Mouse (Mus musculus): ENCODE data around the gene Ifnlr1.
"Not testable (repeated sequence)": the region's sequence is repeated elsewhere in the genome, so short reads cannot be mapped to it uniquely, and the experiment has no call there.

Ifnlr1 gene

GRCm38 (mm10) chr4:135685906-135686567, at the start of gene Ifnlr1:
TSS of gene Ifnlr1 (plus strand) at chr4:135686287.
- peak; percentile 43 for DNase-seq (ENCODE audit: low read depth, low spot score)

GRCm38 (mm10) chr4:135641302-135642079, 44.6 kb upstream of the Ifnlr1 start:
- not testable (repeated sequence) for DNase-seq (ENCODE audit: low read depth, low spot score)

- DNase-seq (ENCODE audit: low read depth, low spot score) = no peak
These were observed 41.0 kb upstream of the Ifnlr1 start for GRCm38 (mm10) chr4:135645022-135645637.

GRCm38 (mm10) chr4:135652966-135653607, 33.0 kb upstream of the Ifnlr1 start:
- no peak for DNase-seq (ENCODE audit: low read depth, low spot score)

- DNase-seq (ENCODE audit: low read depth, low spot score) = no peak
These were observed 32.1 kb upstream of the Ifnlr1 start for GRCm38 (mm10) chr4:135653956-135654355.

- DNase-seq (ENCODE audit: low read depth, low spot score) = no peak
These were observed 30.6 kb upstream of the Ifnlr1 start for GRCm38 (mm10) chr4:135655499-135655898.

- DNase-seq (ENCODE audit: low read depth, low spot score) = no peak
These were observed 29.9 kb upstream of the Ifnlr1 start for GRCm38 (mm10) chr4:135656094-135656589.

- DNase-seq (ENCODE audit: low read depth, low spot score) = no peak
These were observed 27.6 kb upstream of the Ifnlr1 start for GRCm38 (mm10) chr4:135658484-135658883.

- no peak for DNase-seq (ENCODE audit: low read depth, low spot score)
These were observed 27.2 kb upstream of the Ifnlr1 start for GRCm38 (mm10) chr4:135658899-135659298.

- DNase-seq (ENCODE audit: low read depth, low spot score) = no peak
These were observed 24.8 kb upstream of the Ifnlr1 start for GRCm38 (mm10) chr4:135661082-135661809.

- no peak for DNase-seq (ENCODE audit: low read depth, low spot score)
These were observed 24.1 kb upstream of the Ifnlr1 start for GRCm38 (mm10) chr4:135661994-135662393.

GRCm38 (mm10) chr4:135664656-135665055, 21.4 kb upstream of the Ifnlr1 start:
- no peak for DNase-seq (ENCODE audit: low read depth, low spot score)

GRCm38 (mm10) chr4:135666192-135666975, 19.7 kb upstream of the Ifnlr1 start:
- DNase-seq (ENCODE audit: low read depth, low spot score) = peak; percentile 51

- DNase-seq (ENCODE audit: low read depth, low spot score) = peak; percentile 70
These were observed 18.7 kb upstream of the Ifnlr1 start for GRCm38 (mm10) chr4:135667266-135667844.

- no peak for DNase-seq (ENCODE audit: low read depth, low spot score)
These were observed 12.6 kb upstream of the Ifnlr1 start for GRCm38 (mm10) chr4:135673507-135673906.

GRCm38 (mm10) chr4:135674993-135675392, 11.1 kb upstream of the Ifnlr1 start:
- DNase-seq (ENCODE audit: low read depth, low spot score) = no peak

GRCm38 (mm10) chr4:135676476-135676875, 9.6 kb upstream of the Ifnlr1 start:
- no peak for DNase-seq (ENCODE audit: low read depth, low spot score)

- DNase-seq (ENCODE audit: low read depth, low spot score) = no peak
These were observed 6.8 kb upstream of the Ifnlr1 start for GRCm38 (mm10) chr4:135679316-135679715.

GRCm38 (mm10) chr4:135681789-135682188, 4.3 kb upstream of the Ifnlr1 start:
- no peak for DNase-seq (ENCODE audit: low read depth, low spot score)

- DNase-seq (ENCODE audit: low read depth, low spot score) = peak; percentile 38
These were observed 2.5 kb upstream of the Ifnlr1 start for GRCm38 (mm10) chr4:135683553-135683952.

Measured in mesoderm, embryonic 11.5 days (tissue).